Mouse (Mus musculus) cerebellum, postnatal 25 days (tissue): ENCODE results near the gene Tspan32.
A peak's percentile ranks its signal among the peaks of the same experiment; 100 is the strongest.

Experiments
- DNase-seq, 2 experiments: peaks; one replicate each; pipeline ENCODE4 v3.0.0; 2021; ENCODE audit warnings: mixed read lengths in 2 of 2

The Tspan32 gene

DNA sequence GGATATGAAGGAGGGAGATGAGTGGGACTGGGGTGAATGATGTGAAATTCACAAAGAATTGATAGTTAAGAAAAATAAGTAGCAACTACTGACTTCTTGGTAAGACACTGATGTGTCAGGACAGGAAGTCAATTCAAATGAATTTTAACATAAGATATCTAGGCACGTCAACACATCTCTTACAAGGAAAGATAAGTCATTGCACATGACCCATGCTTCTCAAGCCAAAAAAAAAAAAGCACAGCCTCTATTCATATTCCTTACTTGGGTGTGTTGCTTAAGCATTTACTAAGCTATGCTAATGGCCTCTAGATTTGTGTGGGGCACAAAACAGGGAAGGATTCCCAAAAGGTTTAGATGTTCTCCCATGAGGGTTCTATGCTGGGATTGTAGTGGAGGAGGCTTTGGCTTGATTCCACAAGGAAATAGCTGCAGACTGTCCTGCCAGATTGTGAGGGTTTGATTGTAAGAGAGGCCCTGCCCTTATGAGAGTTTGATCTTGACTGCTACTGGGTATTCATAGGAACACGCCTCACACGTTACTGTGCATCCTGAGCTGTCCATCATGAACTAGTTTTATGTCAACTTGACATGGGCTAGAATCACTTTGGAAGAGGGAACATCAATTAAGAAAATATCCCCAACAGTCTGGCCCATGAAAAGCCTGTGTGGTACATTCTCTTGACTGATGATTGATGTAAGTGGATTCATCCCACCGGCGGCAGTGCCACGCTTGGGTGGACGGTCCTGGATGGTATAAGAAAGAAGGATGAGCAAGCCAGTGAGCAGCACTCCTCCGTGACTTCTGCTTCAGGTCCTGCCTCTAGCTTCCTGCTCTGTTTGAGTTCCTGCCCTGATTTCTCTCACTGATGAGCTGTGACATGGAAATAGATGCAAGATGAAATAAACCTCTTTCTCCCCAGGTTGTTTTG is 29.9 kb downstream of the Tspan32 start:
- no peak for DNase-seq

DNA sequence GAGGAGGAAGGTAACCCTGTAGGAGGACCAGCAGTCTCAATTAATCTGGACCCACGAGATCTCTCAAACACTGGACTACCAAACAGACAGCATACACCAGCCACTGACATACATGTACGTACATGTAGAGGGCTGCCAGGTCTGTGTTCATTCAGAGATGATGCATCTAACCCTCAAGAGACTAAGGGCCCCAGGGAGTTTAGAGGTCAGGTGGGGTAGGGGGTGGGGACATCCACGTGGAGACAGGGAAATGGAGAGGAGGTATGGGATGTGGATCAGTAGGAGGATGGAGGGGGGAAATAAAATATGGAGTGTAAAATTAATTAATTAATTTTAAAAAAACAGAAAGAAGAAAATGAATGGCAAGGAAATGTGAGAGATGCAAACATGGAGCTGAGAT is 31.9 kb downstream of the Tspan32 start:
- no peak for DNase-seq

DNA sequence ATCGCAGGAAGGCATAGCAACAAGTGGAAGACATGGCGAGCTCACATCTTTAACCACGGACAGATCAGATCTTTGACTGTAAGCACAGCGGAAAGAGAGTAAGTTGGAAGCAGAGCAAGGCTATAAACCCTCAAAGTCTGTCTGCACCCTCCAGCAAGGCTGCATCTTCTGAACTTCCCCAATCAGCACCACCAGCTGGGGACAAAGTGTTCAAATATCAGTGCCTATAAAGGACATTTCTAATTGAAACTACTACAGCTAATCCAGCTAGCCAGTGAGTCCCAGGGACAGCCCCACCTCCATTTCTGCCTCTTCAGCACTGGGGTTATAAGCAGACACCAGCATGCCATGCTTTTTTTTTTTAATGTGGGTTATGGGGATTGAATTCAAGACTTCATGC is 32.5 kb downstream of the Tspan32 start:
- no peak for DNase-seq

DNA sequence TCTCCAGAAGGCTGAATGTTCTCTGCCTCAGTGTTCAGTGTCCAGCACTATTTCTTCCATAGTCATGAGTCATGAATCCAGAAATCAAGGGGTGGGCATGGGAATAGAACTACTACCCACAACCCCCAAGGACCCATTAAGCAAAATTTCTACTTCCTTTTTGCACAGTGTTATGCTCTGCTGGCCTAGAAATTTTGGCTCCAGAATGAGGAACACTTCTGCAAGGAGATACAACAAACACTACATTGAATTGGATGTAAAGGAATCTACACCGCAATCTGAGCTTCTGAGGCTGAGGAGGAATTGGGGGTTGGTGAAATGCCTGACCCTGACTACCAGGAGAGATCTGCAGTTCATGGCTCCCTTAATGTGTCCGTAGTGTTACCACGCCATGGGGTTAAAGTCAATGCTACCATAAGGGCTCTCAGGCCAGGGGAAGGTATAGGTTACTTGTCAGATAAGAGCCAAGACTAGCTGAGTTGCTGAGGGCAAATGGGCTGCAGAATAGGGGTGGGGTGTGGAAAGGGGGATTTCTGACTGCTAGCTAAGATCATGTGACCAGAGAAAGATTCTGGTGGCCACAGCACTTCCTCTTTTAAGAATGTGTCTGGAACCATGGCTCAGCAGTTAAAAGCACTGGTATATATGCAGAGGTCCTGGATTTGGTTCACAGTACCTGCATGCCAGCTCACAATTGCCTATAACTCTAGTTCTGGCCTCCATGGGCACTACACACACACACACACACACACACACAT is 33.5 kb downstream of the Tspan32 start:
- DNase-seq, result no peak

DNA sequence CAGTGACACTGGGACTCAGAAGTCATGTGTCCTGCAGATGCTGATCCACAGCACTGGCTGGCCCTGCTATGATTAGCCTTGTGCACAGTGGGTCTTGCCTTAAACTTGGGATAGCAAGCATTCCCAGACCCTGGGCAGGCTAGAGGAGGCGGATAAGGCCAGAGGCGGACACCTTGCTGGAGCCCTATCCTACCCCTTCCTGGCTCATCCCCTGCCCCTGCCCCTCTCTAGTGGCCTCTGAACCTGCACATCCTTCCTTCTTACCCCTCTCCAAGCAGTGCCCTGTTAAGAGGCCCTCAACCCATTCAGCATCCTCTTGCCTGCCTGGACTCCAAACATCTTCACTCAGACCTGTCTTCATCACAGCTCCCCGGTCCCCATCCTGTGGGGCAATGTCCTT is 35.7 kb downstream of the Tspan32 start:
- no peak for DNase-seq

DNA sequence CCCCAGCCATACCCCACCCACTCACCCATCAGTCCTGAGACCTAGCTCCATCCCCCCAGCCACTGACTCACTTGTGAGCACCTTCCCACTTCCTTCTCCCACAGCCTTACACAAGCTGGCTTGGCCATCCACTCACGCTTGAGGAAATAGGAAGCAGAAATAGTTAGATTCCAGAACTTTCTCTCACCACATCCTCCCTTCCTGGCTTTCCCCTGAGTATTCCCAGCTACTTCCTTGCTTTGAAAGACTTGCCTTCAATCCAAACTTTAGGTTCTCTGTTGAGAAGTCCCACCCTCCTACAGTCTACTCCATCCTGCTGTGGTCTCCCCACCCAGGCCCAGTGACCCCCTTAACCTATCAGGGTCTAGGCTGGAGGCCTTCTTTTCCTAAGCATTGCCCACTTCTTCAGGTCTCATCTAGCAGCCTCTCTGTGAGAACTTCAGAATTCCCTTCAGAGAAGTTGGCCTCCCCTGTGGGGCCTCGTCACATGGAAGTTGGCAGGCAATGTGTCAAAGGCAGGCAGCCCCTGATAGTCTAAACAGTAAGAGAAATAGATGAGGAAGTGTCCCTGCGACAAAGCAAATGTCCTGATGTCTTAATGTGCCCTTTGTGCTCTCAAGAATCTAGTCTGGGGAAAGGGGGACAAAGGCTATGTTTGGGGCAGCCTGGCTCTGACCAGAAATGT is 36.4 kb downstream of the Tspan32 start:
- no peak for DNase-seq

DNA sequence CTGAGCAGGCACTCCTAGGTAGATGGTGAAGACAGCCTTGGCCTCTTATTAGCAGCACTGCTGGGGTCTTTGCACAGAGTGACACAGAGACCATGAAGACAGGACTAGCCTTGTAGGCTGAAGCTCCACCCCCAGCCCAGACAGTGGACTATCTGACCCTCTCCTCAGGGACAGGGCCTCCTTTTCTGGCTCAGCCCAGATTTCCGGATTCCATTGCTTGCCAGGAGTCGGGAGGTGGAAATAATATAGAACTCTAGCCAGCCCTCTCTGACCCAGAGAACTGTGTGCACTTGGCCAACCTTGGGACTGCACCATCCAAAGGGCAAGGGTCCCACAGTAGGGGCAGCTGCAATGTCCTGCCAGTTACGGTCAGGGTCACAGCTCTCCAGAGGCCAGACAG is 37.2 kb downstream of the Tspan32 start:
- DNase-seq, result no peak

DNA sequence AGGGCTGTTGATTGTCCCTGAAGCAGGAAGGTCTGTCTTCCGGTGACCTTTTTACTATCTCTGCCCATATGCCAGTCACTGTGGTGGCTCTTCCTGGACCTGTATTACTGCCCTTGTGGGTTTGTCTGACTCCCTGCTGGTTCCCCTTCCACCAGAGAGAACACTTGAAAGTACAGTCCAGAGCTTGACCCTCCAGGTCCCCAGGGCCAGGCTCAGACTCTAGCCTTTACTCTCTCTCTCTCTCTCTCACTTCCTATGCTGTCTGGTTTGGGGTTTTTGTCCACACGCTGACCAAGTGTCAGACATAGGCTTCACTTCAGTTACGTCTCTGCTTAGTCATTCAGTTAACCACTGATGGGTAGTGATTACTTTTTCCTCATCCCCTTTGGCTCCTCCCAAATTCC is 38.1 kb downstream of the Tspan32 start:
- no peak for DNase-seq

DNA sequence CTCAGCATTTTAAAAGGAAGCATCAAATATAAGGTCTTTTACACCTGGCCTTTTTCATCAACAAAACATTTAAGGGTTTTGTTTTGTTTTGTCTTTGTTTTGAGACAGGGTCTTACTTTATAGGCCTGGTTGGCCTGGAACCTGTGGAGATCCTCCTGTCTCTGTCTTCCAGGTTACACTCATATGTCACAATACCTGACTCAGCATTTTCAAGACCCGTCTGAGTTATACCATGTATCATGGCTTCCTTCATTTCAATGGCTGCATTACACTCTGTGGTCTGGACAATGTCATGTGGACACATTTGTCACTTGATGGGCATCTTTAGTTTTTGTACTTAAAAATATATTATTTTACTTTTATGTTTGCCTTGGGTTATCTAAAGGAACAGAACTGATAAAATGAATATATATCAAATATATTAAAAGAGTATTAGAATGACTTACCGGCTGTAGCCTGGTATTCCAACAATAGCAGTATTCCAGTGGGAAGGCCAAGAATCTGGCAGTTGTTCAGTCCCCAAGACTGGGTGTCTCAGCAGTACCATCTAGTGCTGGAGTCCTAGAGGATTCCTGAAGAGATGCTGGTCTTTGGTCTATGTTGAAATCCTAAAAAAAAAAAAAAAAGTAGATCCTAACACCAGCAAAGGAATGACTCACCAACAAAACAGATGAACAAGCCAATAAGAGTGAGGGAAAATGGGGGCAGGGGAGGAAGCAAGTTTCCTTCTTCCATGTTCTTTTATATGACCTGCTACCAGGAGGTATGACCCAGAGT is 39.4 kb downstream of the Tspan32 start:
- DNase-seq, result no peak

DNA sequence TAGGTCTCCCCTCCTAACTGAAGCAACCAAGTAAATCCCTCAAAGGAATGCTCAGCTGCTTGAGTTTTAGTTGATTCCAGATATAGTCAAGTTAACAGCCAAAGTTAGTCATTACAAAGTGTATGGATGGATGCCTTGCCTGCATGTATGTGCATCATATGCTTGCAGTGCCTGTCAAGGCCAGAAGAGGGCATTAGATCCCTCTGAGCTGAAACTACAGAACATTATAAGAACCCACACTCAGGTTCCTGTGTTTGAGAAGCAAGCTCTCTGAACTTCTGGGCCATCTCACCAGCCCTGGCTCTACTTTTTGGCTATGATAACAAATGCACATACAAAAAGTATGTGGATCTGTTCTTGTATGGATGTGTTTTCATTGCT is 40.0 kb downstream of the Tspan32 start:
- DNase-seq, result no peak

DNA sequence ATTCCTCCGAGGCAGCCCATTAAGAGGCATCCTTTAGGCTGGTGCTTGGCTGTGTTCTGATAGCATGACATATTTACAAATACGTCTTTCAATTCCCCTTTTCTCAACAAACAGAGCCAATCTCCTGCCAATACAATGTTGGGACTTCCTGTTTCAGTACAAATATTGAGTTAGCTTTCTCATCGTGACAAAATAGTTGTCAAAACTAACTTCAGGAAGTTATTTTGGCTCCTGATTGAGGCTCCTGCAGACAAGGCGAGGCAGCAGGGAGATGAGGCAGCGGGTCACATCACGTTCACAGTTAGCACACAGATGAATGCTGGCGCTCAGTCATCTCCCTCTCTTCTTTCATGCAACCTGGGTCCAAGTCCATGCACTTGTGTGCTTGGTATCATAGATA is 41.5 kb downstream of the Tspan32 start:
- DNase-seq, result no peak

DNA sequence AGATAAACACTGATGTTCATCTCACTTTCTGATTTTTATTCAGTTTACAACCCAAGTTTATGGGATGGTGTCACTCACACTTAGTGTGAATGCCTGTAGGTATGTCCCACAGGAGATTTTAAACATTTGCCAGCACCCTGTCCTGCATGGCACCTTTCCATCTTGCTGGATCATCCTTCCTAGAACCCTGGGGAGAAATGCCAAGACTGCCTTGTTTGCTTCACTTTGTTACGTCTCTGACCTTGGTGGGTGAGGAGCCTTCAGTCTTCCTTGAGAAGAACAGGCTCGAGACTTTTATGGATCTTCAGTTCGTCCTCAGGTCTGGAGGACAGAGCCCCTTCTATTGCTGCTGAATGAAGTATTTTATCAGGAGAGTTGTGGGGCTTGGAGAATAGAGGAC is 44.5 kb downstream of the Tspan32 start:
- no peak for DNase-seq

DNA sequence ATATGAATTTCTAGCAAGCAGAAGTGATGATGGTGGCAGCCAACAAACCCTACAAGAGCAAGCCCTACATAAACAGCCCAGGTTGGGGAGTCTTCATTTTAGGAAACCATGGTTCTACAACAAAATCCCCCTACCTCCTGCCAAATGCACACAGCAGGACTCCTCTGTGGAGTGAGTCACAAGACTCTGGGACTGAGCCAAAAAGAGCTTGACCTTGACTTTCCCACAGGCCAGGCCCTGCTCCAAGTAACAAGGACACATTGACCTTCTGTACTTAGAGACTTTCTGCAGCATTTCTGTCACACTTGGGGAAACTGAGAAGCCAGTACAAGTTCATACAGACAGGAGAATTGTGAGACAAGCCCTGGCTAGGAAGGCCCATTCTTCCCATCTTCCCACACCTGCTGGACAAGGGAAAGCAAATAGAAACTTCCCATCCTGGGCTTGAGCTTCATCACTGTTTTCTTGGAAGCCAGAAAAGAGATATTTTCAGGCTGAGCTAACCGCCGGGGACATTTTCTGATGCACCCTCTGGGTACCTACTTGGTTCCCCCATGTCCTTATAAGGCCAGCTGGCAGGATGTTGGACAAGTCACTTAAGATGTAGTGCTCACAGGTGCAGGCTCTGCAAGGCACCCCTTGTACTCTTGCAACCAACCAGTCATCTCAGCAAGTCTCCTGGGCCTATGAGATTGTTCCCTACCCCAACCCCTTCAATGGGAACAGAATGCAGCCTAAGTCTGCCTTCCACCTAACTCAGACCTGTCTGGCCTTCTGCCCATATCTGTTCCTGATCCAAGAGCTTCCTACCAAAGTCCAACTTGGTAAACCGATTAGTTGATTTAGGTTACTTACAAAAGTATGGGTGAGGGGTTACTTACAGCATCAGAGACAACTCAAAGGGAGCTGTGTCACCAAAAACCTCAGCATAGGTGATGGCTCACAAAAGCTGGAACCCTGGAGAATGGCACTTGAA is 45.3 kb downstream of the Tspan32 start:
- no peak for DNase-seq

DNA sequence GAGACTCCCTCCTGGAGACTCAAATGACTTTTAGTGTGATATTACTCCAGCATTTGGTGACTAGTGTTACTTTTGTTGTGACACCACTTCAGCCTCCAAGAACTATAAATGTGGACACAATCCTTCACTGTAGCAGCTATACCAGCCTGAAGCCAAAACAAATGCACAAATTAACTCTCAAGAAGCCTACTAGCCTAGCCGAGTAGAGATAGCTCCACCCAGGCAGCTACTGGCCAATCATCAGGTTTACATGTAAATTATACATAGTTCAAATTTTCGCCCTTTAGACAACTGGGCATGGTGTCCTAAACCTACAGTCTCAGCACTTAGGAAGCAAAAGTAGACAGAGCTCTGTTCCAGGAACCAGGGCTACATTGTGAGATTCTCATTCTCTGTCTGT is 46.5 kb downstream of the Tspan32 start:
- DNase-seq, result no peak

DNA sequence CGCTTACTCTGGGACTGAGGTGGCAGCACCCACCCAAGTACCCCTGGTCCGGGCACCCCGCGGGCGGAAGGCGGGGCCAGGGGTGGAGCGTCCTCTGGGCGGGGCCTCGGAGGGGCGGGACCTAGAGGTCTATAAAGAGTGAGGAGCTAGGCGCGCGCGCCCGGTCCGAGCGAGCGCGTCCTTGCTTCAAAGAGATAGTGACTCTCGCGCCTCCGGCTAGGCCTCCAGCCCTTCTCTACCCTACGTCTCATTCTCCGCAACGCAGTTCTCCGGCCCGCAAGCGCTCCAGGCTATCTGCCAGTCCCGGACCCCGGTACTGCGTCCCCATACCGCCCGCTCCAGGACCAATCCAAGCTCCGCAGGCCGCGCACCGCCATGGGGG is 47.8 kb downstream of the Tspan32 start, which contains the start of gene Cd81:
Cd81 (plus strand) TSS at position 114 of the 382 bp plus-strand sequence.
- DNase-seq, result peak; percentile 82 to 89

DNA sequence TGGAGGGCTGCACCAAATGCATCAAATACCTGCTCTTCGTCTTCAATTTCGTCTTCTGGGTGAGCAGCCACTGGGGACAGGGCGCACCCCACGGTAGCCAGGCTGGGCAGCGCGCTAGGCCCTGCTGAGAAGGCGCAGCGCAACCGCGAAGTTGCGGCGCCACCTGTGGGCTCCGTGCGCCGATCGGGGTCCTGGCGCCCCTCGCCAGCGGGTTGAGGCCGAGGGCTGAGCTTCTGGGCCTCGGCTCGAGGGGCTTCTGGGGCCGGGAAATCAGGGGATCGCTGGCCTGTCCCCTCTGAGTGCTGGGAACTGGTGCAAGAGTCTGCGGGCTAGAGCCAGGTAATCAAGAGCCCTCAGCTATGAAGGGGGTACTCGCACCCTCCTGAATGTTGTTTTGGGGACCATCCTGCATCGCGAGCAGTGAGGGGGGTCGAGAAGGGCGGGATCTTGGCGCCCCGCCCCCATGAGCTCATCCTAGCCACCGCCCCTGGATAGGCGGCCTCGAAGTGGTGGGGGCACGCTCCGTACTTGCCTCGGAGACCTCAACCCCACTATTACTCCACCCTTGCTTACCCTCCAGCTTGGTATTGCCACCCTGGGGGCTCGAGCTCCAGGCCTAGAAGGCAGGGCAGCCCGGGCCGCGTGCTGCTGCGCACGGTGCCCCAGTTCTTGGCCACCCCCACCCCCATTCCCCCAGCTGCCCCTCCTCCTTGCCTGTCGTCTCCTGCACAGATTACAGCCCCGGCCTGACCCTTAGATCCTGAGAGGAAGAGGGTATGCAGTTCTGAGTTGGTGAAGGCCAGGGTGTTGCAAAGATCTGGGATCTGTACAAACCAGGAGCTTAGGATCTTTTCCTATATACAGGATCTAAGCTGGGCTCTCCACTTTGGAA is 48.4 kb downstream of the Tspan32 start:
- peak; percentile 66 to 75 for DNase-seq

DNA sequence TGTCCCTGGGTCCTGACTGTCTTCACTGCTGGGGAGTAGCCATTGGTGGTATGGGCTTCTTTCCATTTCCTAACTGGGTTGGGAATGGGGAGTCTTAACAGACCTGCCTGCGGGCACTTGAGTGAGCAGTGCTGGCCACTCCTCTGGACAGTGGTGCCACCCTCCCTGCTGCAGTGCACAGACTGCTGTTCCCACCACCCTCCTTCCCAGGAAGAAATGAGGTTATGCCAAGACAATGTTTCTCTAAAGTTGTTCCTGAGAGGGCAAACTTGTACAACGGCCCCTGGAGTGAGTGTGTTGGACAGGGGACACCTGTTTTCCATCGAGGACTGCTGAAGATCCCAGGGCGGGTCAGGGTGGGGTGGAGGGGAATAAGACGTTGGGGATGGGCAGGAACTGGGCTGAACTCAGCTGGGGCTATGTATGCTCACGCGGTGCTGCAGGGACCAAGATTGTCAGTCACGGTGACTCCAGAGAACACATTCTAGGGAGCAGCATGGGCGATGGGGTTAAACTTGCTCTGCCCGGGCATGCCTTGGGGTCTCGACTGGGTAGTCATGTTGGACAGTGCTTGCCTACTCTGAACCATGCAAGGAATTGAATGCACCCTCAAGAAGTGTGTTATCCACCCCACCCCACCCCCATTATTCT is 49.2 kb downstream of the Tspan32 start:
- peak in 1 of 2 experiments; percentile 33 for DNase-seq

DNA sequence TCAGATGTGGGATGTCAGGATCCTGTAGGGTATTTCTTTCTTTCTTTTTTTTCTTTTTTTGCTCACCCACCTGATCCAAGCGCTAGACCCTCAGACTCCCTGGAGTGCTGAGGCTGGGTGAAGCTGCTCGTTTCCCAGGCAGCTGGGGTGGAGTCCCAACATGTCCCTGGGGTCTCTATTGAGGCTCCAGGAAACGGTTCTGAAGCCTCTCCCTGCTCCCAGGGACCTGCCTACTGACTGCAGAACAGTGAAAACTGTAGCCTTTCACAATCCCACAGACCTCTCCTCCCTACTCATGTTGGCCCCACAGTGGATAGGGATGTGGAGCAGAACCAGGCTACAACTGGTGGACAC is 49.7 kb downstream of the Tspan32 start:
- no peak for DNase-seq

DNA sequence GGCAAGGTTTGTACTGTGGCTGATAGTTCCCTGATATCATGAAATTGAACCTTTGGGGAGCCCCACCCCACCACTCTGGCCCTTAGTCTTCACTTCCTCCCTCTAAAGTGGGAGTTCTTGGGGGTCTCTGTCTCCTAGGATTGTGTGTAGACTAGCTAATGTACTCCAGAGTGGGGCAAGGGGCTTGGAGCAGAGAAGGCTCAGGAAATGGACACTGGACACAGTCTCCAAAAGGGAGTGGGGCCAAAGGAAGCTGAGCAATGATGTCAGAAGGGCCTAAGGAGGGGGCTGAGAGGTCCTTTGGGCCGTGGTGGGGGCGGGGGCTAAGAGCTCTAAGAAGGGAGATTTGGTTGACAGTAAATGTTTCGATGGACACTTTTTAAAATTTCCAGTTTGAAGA is 50.2 kb downstream of the Tspan32 start:
- no peak for DNase-seq
